Mouse (Mus musculus) cerebellum, postnatal 10 days (tissue): ENCODE results near the gene Csrnp1.
A peak's percentile ranks its signal among the peaks of the same experiment; 100 is the strongest.
"Not testable (repeated sequence)": the region's sequence is repeated elsewhere in the genome, so short reads cannot be mapped to it uniquely, and the experiment has no call there.

Experiments
- DNase-seq, 2 experiments: peaks; one replicate each; pipeline ENCODE4 v3.0.0; 2021; ENCODE audit warnings: mixed read lengths in 2 of 2

Csrnp1 gene

DNA sequence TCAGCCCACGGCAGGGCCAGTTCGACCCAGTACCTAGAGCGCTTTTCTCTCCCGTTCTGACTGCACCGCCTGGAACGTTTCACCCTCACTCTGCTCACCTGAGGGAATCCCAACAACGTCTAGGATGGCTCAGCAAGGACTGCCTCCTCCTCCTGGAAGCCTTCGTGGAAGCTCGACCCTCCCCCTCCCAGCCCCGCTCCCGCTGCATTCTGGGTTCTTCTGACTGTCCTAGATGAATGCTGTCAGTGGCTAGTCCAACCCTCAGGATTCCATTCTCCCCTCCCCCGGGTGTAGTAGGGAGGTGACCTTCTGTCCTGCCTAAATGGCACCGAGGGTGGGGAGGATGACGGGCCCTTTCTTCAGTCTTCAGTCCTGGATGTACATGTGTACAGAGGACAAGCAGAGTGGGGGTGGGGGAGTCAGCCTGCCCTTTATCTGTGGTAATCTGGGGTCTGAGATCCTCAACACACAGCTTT is at the start of gene Csrnp1:
Gene Csrnp1, minus strand, starts transcription at position 123 of the 476 bp plus-strand sequence.
- DNase-seq, result no peak

DNA sequence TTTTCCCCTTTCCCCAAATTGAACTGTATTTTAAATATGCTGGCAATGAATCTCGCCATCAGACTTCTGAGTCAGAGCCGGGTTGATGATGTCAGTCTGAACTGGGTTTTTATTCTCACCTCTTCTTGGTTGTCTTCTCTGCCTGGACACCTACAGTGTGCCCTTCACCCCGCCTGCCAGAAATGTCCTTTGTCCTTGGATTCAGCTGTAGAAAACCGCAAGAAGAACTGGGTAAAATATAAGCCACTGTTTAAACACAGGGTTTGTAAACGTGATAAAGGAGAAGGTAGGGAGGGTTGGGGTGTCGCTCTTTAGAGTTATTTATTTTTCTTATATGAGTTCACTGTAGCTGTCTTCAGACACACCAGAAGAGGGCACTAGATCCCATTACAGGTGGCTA is 48.3 kb upstream of the Csrnp1 start:
- DNase-seq, result no peak

DNA sequence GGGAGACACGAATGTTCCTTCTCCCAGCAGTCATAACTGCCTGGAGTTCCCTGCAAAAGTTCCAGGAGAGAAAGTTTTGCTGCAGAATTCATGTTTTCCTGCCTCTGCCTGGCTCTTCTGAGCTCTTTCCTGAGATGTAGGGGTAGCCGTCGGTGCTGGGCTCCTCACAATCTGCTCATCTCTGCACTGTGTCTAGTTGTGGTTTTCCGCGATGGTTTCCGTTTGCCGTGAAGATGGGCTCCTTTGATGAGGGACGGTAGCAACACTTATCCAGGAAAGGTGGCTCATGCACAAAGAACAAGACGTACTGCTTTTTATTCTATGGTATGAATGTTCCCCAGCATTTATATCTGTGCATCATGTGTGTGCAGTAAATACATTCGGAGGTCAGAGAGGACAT is 46.0 kb upstream of the Csrnp1 start:
- no peak for DNase-seq

DNA sequence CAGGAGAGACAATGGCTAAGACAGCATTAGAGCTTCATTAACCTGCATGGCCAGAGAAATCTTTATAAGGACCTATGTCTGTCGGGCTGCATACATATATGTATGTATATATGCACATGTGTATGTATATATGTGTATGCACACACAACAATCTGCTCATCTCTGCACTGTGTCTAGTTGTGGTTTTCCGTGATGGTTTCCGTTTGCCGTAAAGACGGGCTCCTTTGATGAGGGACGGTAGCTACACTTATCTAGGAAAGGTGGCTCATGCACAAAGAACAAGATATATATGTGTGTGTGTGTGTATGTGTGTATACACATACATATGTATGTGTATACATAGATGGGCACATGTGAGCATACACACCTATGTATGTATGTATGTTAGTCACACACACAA is 45.4 kb upstream of the Csrnp1 start:
- DNase-seq, result no peak

DNA sequence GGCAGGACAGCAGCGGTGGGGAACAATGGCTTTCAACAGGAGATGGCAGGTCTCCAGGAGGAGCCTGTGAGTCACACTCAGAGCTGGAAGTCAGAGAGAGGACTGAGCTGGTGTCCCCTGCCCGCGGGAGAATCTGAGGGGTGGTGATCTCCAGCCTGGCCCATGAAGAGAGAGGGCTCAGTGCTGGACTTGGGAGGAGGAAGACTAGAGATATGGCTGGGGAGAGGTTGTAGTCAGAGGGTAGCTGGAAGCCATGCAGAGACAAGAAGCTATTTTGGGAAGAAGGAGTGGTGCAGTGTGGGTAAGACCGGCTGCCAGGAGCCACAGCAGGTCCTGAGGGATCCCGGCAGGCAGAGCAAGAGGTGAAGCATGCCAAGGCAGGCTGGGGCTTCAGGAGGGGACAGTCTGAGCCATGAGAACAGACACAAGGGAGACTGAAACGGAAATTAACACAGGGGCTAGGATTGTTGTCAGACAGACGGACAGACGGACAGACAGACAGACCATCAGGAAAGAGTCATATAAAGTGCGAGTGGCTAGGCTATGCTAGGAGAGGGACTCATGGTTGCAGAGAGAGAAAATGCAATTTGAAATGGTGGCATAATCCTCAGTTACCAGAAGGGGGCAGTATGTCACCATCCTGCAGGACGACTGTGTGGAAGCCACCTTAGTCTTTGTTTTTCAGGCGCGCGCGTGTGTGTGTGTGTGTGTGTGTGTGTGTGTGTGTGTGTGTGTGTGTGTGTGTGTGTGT is 43.1 kb upstream of the Csrnp1 start:
- peak; percentile 72 to 83 for DNase-seq

DNA sequence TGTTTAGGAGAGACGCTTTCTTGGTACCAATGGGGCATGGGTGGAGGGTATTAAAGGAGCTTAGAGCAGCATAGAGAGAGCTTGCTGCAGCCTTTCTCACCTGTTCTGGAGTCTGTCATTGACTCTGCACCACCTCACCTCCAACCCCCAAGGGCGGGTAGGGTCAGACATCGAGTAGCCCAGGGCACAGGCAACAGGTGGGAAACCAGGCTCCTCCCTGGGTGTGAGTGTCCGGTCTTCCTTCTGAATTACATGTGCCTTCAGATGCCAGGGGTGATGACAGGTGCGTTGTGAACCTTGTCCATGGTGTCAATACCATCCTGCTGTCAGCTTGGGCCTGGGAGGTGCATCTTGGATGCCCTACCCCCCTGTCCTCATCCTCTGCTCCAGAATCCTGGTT is 40.2 kb upstream of the Csrnp1 start:
- DNase-seq, result no peak

DNA sequence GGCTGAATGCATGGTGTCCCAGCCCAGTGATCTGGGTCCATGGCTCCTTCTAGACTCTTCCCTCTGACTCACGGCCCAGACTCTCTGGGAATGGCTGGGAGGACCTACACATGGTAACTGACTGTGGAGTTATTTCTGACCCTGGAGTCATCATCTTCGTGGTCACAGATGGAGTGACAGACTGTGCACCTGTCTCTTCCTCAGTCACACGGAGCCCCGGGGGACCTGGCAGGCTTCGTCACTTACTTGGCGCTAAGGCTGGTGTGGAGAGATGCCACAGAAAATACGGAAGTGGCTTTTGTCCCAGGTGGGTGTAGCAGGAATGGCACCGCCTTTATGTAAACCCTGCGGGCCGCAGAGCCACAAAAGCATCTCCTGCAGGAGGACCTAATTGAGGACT is 39.7 kb upstream of the Csrnp1 start:
- DNase-seq, result peak; percentile 92 to 94

DNA sequence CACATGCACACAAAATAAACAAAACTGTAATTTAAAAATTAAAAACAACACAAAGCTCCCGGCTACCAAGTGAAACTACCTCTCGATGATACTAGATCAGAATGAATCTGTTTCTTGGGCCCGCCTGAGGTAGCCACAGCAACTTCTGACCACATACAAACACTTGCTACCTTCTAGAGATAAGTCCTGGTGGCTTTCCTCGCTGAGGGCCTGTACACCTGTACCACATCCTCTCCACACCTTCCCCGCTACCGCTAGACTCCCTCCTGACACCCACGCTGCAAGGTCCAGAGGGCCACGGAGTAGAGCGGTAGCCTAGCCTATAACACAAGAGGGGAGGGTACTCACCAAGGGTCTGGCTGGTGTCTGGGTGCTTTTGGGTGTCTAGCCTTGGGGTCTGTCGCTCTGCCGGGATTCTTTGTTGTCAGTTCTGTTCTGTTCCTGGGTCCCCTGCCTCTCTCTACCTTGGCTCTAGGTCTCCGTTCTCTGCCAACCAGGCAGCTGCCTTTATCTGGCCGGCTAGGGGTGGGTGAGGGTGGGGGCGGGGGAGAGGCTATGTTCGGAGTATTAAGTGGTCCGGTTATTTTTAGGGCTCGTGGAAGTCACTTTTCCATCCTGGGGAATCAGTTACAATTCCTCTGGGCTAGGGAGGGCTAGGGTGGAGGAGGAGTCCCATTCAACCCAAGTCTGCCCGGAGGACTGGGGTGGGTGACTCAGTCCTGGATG is 38.8 kb upstream of the Csrnp1 start, which contains the start of gene Xirp1:
Gene Xirp1, minus strand, starts transcription at position 513 of the 726 bp plus-strand sequence.
- no peak for DNase-seq

DNA sequence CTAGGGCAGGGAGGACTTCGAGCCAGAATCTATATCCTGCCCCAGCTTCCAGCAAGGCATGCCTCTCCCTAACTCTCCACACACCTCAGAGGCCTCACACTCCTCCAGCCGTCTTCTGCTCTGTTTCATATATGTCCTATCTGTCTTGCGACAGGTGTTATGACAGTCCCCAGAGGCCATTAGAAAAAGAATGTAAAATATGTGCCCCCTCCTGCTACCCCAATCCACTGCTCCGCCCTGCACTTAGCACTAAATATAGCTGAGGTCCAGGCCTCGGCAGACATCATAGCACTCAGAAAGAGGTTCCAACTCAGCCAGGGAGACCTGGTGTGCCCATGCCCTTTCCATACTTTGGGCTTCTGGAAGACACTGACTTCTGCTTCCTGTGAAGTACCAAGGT is 36.7 kb upstream of the Csrnp1 start:
- DNase-seq, result peak in 1 of 2 experiments; percentile 10

DNA sequence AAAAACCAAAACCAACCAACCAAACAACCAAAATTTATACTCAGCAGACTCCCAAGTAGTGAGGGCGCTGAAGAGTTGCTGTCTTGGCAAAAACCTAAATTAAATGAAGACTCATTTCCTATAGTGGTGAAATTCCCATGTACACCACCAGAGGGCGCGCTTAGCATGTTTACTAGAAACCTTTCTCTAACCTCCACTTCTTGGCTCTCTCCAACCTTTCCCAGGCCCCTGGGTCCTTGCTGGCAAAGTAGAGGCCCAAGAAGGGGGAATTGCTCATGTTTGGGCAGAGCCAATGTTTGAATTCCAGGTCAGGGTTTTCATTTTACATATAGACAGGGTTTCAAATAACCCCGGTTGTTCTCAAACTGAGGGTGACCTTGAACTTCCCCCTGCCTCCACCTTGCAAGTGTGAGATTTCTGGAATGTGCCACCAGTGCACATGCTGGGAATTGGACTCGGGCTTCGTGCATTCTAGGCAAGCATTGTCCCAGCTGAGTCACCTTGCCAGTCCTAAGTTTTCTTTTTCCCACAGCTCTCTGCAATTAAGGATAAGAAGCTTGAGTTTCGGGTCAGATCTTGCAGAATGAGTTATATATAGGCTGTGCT is 35.9 kb upstream of the Csrnp1 start:
- DNase-seq, result peak; percentile 90 to 94

DNA sequence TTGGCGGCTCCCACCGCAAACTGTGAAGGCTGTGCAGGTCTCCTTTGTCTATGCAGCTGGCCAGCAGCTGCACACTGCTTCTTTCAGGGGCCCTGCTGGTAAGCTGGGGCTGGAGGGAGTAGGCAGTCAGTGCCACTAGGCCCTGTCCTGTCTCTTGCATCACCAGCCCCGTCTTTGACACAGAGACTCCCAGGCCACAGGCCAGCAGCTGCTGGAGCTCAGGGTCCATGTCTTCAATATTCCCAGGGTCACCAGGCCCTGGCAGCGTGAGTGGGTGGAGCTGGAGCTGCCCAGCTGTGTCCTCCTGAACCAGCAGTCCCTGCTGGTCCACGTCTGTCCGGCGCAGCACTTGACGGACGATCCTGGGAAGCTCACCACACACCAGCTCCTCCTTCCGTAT is 32.5 kb upstream of the Csrnp1 start:
- no peak for DNase-seq

DNA sequence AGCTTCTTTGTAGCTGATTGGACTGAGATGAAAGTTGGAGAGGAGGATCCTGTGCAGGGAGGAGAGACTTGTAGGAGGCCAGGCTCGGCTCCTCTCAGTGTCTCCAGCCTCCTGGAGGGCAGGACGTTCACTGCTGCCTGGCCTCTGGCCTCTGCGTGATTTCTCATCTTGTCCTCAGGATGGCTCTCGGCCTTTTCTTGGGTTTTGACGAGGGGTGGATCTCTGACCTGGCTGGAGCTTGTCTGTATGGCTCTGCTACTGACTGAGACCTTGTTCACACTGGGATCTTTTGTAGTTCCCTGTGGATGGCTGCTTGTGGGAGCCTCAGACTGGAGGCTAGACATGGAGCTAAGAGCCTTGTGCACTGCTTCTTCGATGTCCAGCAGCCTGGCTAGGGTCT is 30.4 kb upstream of the Csrnp1 start:
- DNase-seq, result no peak

DNA sequence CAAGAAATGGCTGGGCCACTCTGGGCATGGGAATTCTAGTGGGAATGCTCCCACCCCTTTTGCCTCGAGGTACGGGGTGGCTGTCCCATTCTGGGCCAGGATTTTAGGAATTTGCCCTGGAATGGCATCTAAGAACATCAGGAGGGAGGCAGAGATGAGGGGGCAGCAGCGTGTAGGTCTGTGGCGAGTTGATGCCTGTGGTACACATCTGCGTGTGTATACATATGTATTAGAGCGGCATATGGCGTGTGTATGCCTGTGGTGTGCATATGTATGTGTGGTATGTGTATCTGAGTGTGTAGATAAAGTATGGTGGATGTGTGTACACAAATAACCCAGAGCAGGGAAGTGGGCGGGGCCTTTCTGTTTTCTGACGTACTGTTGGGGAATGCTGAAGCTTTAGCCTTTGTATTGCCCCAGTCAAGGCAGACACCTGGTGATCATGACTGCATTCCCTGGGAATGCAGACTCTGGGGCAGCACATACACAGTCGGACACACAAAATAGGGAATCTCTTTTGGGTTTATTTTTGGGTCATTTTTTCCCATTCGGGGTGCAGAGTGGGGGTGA is 28.9 kb upstream of the Csrnp1 start:
- peak in 1 of 2 experiments; percentile 9 for DNase-seq

DNA sequence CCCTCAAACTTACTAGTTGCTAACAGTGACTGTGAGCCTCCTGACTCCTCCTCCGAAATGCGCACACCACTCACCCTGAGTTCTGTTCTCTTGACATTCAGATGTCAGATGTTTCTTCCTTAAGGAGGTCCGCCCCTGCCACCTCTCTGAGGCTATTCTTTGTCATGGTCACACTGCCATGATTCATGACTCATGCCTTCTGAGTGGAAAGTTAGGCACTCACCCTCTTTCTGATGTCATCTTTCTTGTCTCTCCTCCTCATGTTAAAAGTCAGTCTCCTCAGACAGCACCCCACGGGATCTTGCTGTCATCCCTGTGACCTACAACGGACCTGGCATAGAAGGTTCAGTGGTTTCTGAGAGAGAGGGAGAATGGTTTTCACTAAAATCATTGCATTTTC is 28.3 kb upstream of the Csrnp1 start:
- DNase-seq, result no peak

DNA sequence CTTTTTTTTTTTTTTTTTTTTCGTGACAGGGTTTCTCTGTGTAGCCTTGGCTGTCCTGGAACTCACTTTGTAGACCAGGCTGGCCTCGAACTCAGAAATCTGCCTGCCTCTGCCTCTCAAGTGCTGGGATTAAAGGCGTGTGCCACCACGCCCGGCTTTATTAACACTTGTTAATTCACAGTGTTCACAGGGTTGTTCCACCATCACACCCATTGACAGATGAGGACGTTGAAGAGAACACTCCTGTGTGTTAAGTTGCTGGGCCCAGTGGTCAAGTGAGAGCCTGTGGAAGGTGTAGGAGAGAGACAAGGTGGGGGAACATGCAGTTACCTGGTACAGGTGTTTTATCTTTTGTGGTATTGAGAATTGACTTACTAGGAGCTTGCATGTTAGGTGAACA is 27.7 kb upstream of the Csrnp1 start:
- not testable (repeated sequence) for DNase-seq

DNA sequence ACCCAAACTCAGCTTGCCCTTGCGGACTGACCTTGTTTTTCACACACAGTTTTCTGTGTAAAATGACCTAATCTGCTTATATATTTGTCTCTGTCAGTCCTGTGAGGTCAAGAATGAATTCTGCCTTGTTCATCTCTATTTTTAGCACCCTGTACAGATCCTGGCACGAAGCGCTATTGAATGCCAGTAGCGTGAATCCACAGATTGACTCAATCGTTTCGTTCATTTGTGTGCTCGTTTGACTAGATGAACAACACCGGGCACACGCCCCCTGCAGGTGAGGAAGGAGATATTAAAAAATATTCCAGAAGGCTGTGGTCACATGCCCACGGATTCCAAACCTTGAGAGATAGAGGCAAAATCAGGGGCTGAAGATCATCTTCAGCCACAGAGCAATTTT is 27.1 kb upstream of the Csrnp1 start:
- DNase-seq, result peak; percentile 91

DNA sequence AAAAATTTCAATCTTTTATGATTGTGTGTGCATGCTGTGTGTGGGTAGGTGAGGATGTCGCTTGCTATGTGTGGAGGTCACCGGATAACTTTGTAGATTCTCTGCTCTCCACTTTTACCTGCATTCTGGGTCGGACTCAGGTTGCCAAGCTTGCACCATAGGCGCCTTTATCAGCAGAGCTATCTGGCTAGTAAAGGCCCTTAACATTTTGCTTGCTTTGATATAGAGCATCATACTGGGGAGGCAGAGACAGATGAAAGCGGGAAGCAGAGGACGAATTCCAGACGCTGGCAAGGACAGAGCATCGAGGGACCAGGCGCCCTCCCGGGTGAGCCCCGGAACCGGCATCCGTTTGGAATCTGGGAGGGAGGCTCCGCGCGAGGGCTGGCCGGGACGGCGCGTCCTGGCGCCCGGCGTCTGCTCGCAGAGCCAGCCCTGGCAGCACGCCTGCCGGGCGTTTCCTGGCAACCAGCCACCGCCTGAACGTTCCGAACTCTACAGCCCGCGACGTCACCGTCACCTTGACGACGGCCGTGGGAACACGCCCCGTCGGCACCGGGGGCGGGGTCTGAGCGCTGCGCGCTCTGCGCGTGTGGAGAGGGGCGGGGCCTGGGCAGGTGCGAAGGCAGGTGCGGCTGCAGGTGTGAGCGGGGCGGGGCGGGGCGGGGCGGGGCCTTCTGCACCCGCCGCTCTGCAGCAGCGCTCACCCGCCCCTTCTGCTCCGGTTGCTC is 26.5 kb upstream of the Csrnp1 start:
- DNase-seq, result peak; percentile 99 to 100

DNA sequence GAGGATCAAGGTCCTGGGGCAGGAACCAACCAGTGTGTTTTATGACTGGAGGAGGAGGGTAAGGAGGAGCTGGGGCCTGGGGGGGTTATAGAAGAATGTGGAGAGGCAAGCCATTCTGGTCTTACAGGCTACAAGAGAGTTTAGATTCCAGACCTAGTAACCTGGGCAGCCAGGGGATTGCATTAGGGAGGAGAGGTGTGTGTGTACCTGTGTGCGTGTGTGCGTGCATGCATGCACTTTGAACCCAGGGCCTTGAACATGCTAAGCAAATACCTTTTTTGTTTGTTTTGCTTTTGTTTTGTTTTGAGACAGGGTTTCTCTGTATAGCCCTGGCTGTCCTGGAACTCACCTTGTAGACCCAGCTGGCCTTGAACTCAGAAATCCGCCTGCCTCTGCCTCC is 25.4 kb upstream of the Csrnp1 start:
- no peak for DNase-seq

DNA sequence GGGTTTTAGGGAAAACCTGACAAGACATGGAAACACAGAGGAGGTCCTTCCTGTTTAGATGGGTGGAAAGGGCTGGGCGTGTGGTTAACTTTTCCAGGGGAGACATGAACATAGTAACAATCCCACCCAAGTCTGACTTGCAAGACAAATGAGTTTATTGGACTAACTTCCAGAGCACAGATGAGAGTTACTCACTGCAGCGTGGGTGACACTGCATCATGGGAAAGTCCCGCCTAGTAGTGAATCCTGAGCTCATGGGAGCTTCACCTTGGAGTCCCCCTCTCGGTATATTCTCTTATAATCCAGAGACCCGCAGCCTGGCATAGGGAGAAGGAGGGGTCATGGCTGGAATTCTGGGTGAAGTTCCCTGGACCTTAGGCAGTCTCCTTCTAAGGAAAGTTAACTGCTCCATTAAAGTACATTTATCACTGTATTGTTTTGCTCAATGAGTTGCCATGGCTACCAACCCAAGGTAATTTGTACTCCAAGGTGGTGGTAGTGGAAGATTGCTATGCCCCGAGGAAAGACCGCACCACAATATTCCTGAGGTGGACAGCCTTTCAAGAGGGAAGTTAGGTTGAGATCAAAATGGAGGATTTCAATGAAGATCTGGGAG is 24.9 kb upstream of the Csrnp1 start:
- DNase-seq, result no peak

DNA sequence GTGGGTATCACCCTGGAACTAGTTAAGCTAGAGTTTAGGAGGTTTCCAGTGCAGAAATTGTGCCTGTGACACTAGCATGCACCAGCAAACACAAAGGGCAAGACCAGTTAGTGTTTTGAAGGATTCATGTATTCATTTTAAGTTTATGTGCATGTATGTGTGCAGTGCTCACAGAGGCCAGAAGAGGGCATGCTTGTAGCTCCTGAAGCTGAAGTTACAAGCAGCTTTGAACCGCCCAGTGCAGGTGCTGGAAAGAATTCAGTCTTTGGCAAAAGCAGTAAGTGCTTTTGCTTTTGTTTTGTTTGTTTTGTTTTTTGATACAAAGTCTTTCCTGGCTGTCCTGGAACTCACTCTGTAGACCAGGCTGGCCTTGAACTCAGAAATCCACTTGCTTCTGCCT is 23.4 kb upstream of the Csrnp1 start:
- no peak for DNase-seq

DNA sequence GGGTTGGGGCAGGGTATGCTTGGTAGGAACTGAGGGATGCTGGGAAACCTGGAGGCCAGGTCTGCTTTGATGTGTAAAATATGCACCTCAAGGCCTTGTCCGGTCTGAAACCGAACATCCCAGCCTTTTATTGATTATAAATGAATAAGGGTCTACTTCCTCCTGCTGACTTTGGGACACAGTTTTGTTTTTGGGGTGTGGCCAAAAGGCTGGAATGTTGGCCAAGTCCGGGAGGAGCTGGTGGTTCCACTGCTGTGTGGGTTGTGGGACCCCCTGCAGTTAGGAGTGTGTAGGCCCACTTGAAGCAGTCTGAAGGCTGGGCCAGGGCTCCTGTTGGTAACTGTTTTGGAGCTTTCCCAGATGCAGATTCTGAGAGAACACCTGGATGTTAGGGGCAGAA is 21.5 kb upstream of the Csrnp1 start:
- peak in 1 of 2 experiments; percentile 27 for DNase-seq

DNA sequence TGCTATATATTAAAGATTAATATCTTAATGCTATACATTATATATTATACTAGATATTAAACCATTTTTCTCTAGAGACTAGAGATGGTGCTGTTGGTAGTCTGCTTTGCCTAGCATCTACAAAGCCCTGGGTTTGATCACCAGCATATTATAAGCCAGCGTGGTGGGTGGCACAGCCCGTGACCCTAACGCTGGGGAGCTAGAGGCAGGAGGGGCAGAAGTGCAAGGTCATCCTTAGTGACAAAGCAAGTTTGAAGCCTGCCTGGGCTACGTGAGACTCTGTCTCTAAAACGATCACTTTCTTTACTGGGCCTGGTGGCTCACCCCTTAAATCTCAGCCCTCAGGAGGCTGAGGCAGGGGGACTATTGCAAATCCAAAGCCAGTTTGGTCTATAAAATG is 18.4 kb upstream of the Csrnp1 start:
- no peak for DNase-seq
